Mouse (Mus musculus) kidney, embryonic 14.5 days (tissue): ENCODE data around the gene Gng8. TPM values are rescaled to one million over a fixed set of nuclear protein-coding genes. Genes with fewer than 3 reads are reported as not detected.

Source experiments
- ATAC-seq: fragments of 200-750 bp; cut with Nextera tagmentation; 2 replicates; pipeline ENCODE4 v1.8.0; 2017; ENCODE audit warnings: moderate number of reproducible peaks, mild to moderate bottlenecking, moderate TSS enrichment, moderate library complexity; ENCODE audit not compliant: low FRiP score, low TSS enrichment
- H3K27ac ChIP-seq: fragments of 300-500 bp; sonication (generic); 2 replicates; pipeline ENCODE4 v1.5.1; 2014; ENCODE audit warnings: low read depth, mild to moderate bottlenecking, low read length, moderate library complexity, mixed read lengths
- H3K27me3 ChIP-seq: fragments of 300-500 bp; sonication (generic); 2 replicates; pipeline ENCODE4 v1.6.1; 2014; ENCODE audit warnings: mild to moderate bottlenecking, low read length; ENCODE audit not compliant: control insufficient read depth, insufficient read depth
- H3K36me3 ChIP-seq: fragments of 300-500 bp; sonication (generic); 2 replicates; pipeline ENCODE4 v1.6.1; 2014; ENCODE audit warnings: low read length, mixed read lengths; ENCODE audit not compliant: control insufficient read depth, insufficient read depth
- H3K4me1 ChIP-seq: fragments of 300-500 bp; sonication (generic); 2 replicates; pipeline ENCODE4 v1.6.1; 2014; ENCODE audit warnings: low read length, mixed read lengths; ENCODE audit not compliant: control insufficient read depth, insufficient read depth
- H3K4me2 ChIP-seq: fragments of 300-500 bp; sonication (generic); replicated peaks from 2 replicates; pipeline ENCODE4 v1.6.1; 2014; ENCODE audit warnings: low read depth, mild to moderate bottlenecking, low read length
- H3K4me3 ChIP-seq: fragments of 300-500 bp; sonication (generic); 2 replicates; pipeline ENCODE4 v1.5.1; 2014; ENCODE audit warnings: mild to moderate bottlenecking, low read length
- H3K9ac ChIP-seq: fragments of 300-500 bp; sonication (generic); 2 replicates; pipeline ENCODE4 v1.6.1; 2014; ENCODE audit warnings: low read depth, mild to moderate bottlenecking, low read length, moderate library complexity
- H3K9me3 ChIP-seq: fragments of 300-500 bp; sonication (generic); 2 replicates; pipeline ENCODE4 v1.6.1; 2016; ENCODE audit warnings: low read length; ENCODE audit not compliant: control insufficient read depth
- WGBS: fragments of 180-500 bp; shearing (Covaris S2); extraction: QIAGEN DNeasy Blood & Tissue Kit; methylation state at CpG from one replicate; pipeline ENCODE4 v1.1.7; 2014; 5-methylcytosine and 5-hydroxymethylcytosine counted together
- polyA plus RNA-seq: library from polyadenylated mRNA; unstranded; fragments of >200 nt; fragmentation: Nextera tagmentation; extraction: Ambion mirVana; gene quantifications from 2 replicates; pipeline ENCODE4 v1.2.1, GENCODE M21; 2014

Gng8 gene
- polyA plus RNA-seq: 7.5 TPM in 2 replicates

- peak; percentile 81 for ATAC-seq
- H3K27ac ChIP-seq: peak within 1 kb of the TSS; percentile 93
- peak within 1 kb of the TSS; percentile 25; the same call in 1 of the 2 replicates for H3K9ac ChIP-seq
- WGBS: under 1% methylated on average over 30 of the region's 30 CpGs
- H3K4me3 ChIP-seq: peak within 1 kb of the TSS; percentile 35
- peaks cover 10% of the 10 kb centered on the region for H3K27me3 ChIP-seq
- H3K4me1 ChIP-seq: peaks cover 24% of the 10 kb centered on the region; the same call in 1 of the 2 replicates
- H3K4me2 ChIP-seq: peak within 1 kb of the TSS; percentile 67
- no peaks in the 10 kb centered on the region; the same call in 1 of the 2 replicates for H3K36me3 ChIP-seq
- H3K9me3 ChIP-seq: no peaks in the 10 kb centered on the region
These were observed at the start of gene Gng8 for GRCm38 (mm10) chr7:16891641-16892351. Gene Gng8 (plus strand): TSS chr7:16891786.

DNA sequence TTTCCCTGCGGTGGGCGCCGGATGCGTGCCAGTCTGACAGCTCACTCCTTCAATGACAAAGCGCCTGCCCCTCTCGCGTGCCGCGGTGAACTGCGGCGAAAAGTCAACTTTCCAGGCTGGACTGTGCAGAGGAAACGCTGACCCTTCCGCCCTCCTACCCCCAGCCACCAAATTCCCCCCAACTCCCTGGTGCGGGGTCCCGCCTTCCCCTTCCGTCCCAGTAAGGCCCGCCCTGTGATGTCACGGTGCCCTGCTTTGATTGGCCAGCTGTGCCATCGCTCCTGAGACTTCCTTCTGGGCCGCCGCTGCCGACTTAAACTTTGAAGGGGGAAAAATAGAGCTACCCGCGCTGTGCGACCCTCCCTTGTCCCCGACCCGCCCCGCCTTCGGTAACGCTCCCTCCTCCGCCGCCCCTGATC, 48.9 kb upstream of the Gng8 start, which contains the start of gene Prkd2:
Gene Prkd2 (plus strand): TSS at position 258 of the 419 bp plus-strand sequence.
- peak; percentile 89 for ATAC-seq
- Histone ChIP-seq H3K27me3 (no peaks in the 10 kb centered on the region), H3K9me3 (no peaks in the 10 kb centered on the region), H3K4me3 (peak within 1 kb of the TSS; percentile 59), H3K36me3 (peaks cover 38% of the 10 kb centered on the region), H3K4me1 (peaks cover 12% of the 10 kb centered on the region), H3K27ac (peak within 1 kb of the TSS; percentile 73), H3K9ac (peak within 1 kb of the TSS; percentile 73), H3K4me2 (peak within 1 kb of the TSS; percentile 84)
- under 1% methylated on average over 32 of the region's 32 CpGs for WGBS

- 1% methylated on average over 33 of the region's 33 CpGs for WGBS
These were observed 48.0 kb upstream of the Gng8 start for GRCm38 (mm10) chr7:16843441-16844171.

DNA sequence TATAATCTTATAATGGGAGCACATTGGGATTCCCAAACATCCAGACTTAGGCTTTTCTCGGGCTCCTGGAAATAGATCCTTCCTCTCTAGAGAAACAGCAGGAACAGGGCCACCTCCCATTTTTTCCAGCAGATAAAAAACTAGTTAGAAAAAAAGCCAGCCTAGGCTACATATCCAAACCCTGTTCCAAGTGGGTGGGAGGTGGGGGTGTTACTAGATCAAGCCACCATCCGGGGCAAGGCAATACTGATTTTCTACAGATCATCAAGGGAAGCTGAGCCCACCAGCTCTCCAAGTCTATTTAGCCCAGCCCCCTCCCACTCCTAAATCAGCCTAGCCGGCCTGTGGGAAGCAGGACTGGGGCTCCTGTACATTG, 46.9 kb upstream of the Gng8 start:
- H3K9ac ChIP-seq: peak overlapping the region; percentile 34; the same call in 1 of the 2 replicates
- peak overlapping the region; percentile 84 for H3K4me2 ChIP-seq
- peak overlapping the region; percentile 80; the same call in 1 of the 2 replicates for H3K27ac ChIP-seq
- no peaks in the 10 kb centered on the region for H3K27me3 ChIP-seq
- peaks cover 26% of the 10 kb centered on the region for H3K36me3 ChIP-seq
- peaks cover 12% of the 10 kb centered on the region for H3K4me1 ChIP-seq
- 40% methylated on average over 3 of the region's 3 CpGs for WGBS
- H3K9me3 ChIP-seq: no peaks in the 10 kb centered on the region
- peak overlapping the region; percentile 59 for H3K4me3 ChIP-seq
- ATAC-seq: no peak

More at GRCm38 (mm10) chr7:16843441-16844171, 48.0 kb upstream of the Gng8 start:
- Histone ChIP-seq H3K27ac (peak overlapping the region; percentile 73; the same call in 1 of the 2 replicates), H3K4me1 (peaks cover 12% of the 10 kb centered on the region), H3K9me3 (no peaks in the 10 kb centered on the region), H3K4me2 (peak overlapping the region; percentile 84), H3K9ac (peak overlapping the region; percentile 73), H3K27me3 (no peaks in the 10 kb centered on the region), H3K4me3 (peak overlapping the region; percentile 59), H3K36me3 (peaks cover 29% of the 10 kb centered on the region)
- ATAC-seq: 0 out of 2 replicates have a peak, but pooled peaks have one; percentile 3

- H3K4me2 ChIP-seq: peak overlapping the region; percentile 84
- ATAC-seq: peak; percentile 25; the same call in 1 of the 2 replicates
- H3K27me3 ChIP-seq: no peaks in the 10 kb centered on the region
- peak overlapping the region; percentile 50 for H3K9ac ChIP-seq
- H3K27ac ChIP-seq: peak overlapping the region; percentile 80
- no peaks in the 10 kb centered on the region for H3K9me3 ChIP-seq
- 27% methylated on average over 14 of the region's 14 CpGs for WGBS
- H3K4me3 ChIP-seq: peak overlapping the region; percentile 59
- H3K36me3 ChIP-seq: peaks cover 26% of the 10 kb centered on the region
- peaks cover 12% of the 10 kb centered on the region for H3K4me1 ChIP-seq
These were observed 46.3 kb upstream of the Gng8 start for GRCm38 (mm10) chr7:16845072-16845819.

GRCm38 (mm10) chr7:16845820-16846167, 45.8 kb upstream of the Gng8 start:
- Histone ChIP-seq H3K36me3 (peaks cover 26% of the 10 kb centered on the region), H3K27me3 (no peaks in the 10 kb centered on the region), H3K27ac (peak overlapping the region; percentile 80), H3K4me3 (peak overlapping the region; percentile 59), H3K4me2 (peak overlapping the region; percentile 84), H3K9me3 (no peaks in the 10 kb centered on the region), H3K9ac (peak overlapping the region; percentile 50), H3K4me1 (peaks cover 12% of the 10 kb centered on the region)
- no peak for ATAC-seq
- WGBS: 28% methylated on average over 10 of the region's 10 CpGs

- 93% methylated on average over 5 of the region's 5 CpGs for WGBS
- H3K4me2 ChIP-seq: no peak overlapping the region
- H3K4me1 ChIP-seq: peaks cover 12% of the 10 kb centered on the region
- H3K27ac ChIP-seq: no peak overlapping the region
- no peaks in the 10 kb centered on the region for H3K27me3 ChIP-seq
- H3K4me3 ChIP-seq: no peak overlapping the region
- no peaks in the 10 kb centered on the region for H3K9me3 ChIP-seq
- no peak overlapping the region for H3K9ac ChIP-seq
- no peak for ATAC-seq
- peaks cover 32% of the 10 kb centered on the region for H3K36me3 ChIP-seq
These were observed 44.8 kb upstream of the Gng8 start for GRCm38 (mm10) chr7:16846775-16847174.

DNA sequence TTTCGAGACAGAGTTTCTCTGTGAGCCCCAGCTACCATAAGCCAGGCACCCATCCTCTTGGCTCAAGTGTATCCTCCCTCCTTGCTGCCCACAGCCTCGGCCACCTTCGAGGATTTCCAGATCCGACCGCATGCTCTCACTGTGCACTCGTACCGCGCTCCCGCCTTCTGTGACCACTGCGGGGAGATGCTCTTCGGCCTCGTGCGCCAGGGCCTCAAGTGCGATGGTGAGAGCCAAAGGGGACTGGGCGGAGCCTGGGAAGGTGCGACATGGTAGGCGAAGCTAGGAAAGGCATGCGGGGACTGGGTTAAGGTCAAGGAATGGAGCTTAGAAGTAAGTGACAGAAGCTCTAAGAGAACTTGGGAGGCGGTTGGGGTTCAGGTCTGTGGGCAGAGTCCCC, 44.1 kb upstream of the Gng8 start:
- H3K4me1 ChIP-seq: peaks cover 12% of the 10 kb centered on the region
- no peaks in the 10 kb centered on the region for H3K9me3 ChIP-seq
- WGBS: 87% methylated on average over 19 of the region's 19 CpGs
- H3K36me3 ChIP-seq: peaks cover 37% of the 10 kb centered on the region
- H3K9ac ChIP-seq: no peak overlapping the region
- no peak overlapping the region for H3K4me3 ChIP-seq
- H3K27ac ChIP-seq: no peak overlapping the region
- ATAC-seq: no peak
- H3K4me2 ChIP-seq: no peak overlapping the region
- no peaks in the 10 kb centered on the region for H3K27me3 ChIP-seq
